Mouse (Mus musculus): ENCODE measurements around the gene Hist2h2be. TPM values are rescaled to one million over a fixed set of nuclear protein-coding genes. Genes with fewer than 3 reads are reported as not detected.

Hist2h2be gene
- total and polyA plus RNA-seq, 3 experiments: 6.9 to 10.1 (median 9.4) TPM

GRCm38 (mm10) chr3:96231758-96232120 is 10.8 kb downstream of the Hist2h2be start:
- DNase-seq: no peak
- Histone ChIP-seq H3K27me3 (ENCODE audit: control insufficient read depth, insufficient read depth, low read length) (no peaks in the 10 kb centered on the region), H3K79me2 (replicated peaks; ENCODE audit: control insufficient read depth, insufficient read depth, low read length) (no peaks in the 10 kb centered on the region), H3K36me3 (ENCODE audit: control insufficient read depth, insufficient read depth, low read length) (no peaks in the 10 kb centered on the region), H3K4me3 (no peak overlapping the region), H3K4me1 (ENCODE audit: control insufficient read depth, insufficient read depth, low read length) (no peaks in the 10 kb centered on the region; the same call in 1 of the 2 replicates), H3K27ac (peak overlapping the region; percentile 47; the same call in 1 of the 2 replicates), H3K9ac (ENCODE audit: low read depth, low read length) (no peak overlapping the region)
- TF ChIP-seq POLR2A (IDR thresholded peaks at IDR 0.05; ENCODE audit: insufficient read depth, low read depth, low read length) (no peak), CTCF (IDR thresholded peaks at IDR 0.05) (no peak), EP300 (IDR thresholded peaks at IDR 0.05; ENCODE audit: insufficient read depth, low read depth, low read length) (no peak)
- 37% methylated on average over 2 of the region's 2 CpGs for WGBS
- intact Hi-C loops (cut with DNase I): loop anchor here (5.0 kb wide), 1 partner anchor 164 kb away; no protein-coding TSS in a partner anchor

DNA sequence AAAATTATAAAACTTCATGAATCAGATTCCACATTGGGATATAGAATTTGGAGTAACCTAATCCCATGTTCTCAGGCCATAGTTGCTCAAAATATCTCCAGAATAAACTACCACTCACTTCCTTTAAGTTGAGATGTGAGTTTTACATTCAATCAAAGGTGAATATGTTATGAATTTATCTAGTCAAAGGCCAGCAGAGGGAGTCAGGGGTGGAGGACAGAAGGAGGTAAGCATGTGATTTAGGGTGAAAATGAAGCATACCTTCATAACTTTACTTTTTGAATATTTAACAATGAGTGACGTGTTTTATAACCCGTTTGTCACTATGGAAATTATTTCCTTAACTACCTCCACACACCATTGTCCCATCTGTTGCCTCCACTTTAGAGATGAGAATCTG is 14.0 kb downstream of the Hist2h2be start:
- intact Hi-C loops (cut with DNase I): loop anchor here (5.0 kb wide), 1 partner anchor 168 kb away; no protein-coding TSS in a partner anchor
- Histone ChIP-seq H3K27me3 (ENCODE audit: control insufficient read depth, insufficient read depth, low read length) (no peaks in the 10 kb centered on the region), H3K27ac (no peak overlapping the region), H3K79me2 (replicated peaks; ENCODE audit: control insufficient read depth, insufficient read depth, low read length) (no peaks in the 10 kb centered on the region), H3K9ac (ENCODE audit: low read depth, low read length) (no peak overlapping the region), H3K36me3 (ENCODE audit: control insufficient read depth, insufficient read depth, low read length) (no peaks in the 10 kb centered on the region), H3K4me3 (no peak overlapping the region), H3K4me1 (ENCODE audit: control insufficient read depth, insufficient read depth, low read length) (no peaks in the 10 kb centered on the region; the same call in 1 of the 2 replicates)
- WGBS: 87% methylated on average over 2 of the region's 2 CpGs
- TF ChIP-seq POLR2A (IDR thresholded peaks at IDR 0.05; ENCODE audit: insufficient read depth, low read depth, low read length) (no peak), CTCF (IDR thresholded peaks at IDR 0.05) (no peak), EP300 (IDR thresholded peaks at IDR 0.05; ENCODE audit: insufficient read depth, low read depth, low read length) (no peak)
- DNase-seq: no peak

GRCm38 (mm10) chr3:96235836-96236235 is 14.9 kb downstream of the Hist2h2be start:
- Histone ChIP-seq H3K27ac (no peak overlapping the region), H3K79me2 (replicated peaks; ENCODE audit: control insufficient read depth, insufficient read depth, low read length) (no peaks in the 10 kb centered on the region), H3K4me1 (ENCODE audit: control insufficient read depth, insufficient read depth, low read length) (peaks cover 1% of the 10 kb centered on the region), H3K36me3 (ENCODE audit: control insufficient read depth, insufficient read depth, low read length) (peaks cover 2% of the 10 kb centered on the region; the same call in 1 of the 2 replicates), H3K27me3 (ENCODE audit: control insufficient read depth, insufficient read depth, low read length) (no peaks in the 10 kb centered on the region), H3K4me3 (no peak overlapping the region), H3K9ac (ENCODE audit: low read depth, low read length) (no peak overlapping the region)
- intact Hi-C loops (cut with DNase I): loop anchor here (2.0 kb wide), 1 partner anchor 13 kb away; no protein-coding TSS in a partner anchor
- WGBS: 65% methylated on average over 3 of the region's 3 CpGs
- no peak for TF ChIP-seq CTCF (IDR thresholded peaks at IDR 0.05)
- no peak for TF ChIP-seq POLR2A (IDR thresholded peaks at IDR 0.05; ENCODE audit: insufficient read depth, low read depth, low read length)
- TF ChIP-seq EP300 (IDR thresholded peaks at IDR 0.05; ENCODE audit: insufficient read depth, low read depth, low read length): no peak
- DNase-seq: no peak

DNA sequence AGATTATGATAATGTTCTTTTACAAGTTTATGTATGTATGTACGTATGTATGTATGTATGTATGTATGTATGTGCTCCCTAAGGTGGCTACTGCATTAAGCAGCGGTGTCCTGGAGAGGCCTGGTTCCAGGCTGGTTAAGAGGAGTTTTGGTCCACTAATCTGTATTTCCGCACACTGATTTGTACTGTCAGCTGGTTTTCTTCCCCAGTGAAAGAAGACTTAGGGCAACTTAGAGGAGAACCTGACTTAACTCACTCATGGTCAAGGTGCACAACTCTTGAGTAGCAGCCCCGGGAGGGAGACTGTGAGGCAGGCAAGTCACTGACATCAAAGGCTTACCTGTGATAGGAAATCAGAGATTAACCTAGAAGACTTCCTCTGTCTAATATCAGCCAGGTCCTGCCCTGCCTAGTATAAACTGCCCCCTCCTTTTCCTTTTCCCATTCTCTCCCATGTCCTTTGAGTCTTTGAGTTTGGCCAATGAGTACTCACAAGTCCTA is 16.0 kb downstream of the Hist2h2be start:
- H3K27ac ChIP-seq: no peak overlapping the region

GRCm38 (mm10) chr3:96237335-96237903 is 16.5 kb downstream of the Hist2h2be start:
- H3K36me3 ChIP-seq (ENCODE audit: control insufficient read depth, insufficient read depth, low read length): peaks cover 2% of the 10 kb centered on the region; the same call in 1 of the 2 replicates
- TF ChIP-seq POLR2A (IDR thresholded peaks at IDR 0.05; ENCODE audit: insufficient read depth, low read depth, low read length) (no peak), CTCF (IDR thresholded peaks at IDR 0.05) (no peak), EP300 (IDR thresholded peaks at IDR 0.05; ENCODE audit: insufficient read depth, low read depth, low read length) (no peak)
- H3K4me3 ChIP-seq: no peak overlapping the region
- H3K79me2 ChIP-seq (replicated peaks; ENCODE audit: control insufficient read depth, insufficient read depth, low read length): no peaks in the 10 kb centered on the region
- WGBS: 62% methylated on average over 7 of the region's 7 CpGs
- DNase-seq: no peak
- H3K4me1 ChIP-seq (ENCODE audit: control insufficient read depth, insufficient read depth, low read length): peaks cover 3% of the 10 kb centered on the region
- no peak overlapping the region for H3K9ac ChIP-seq (ENCODE audit: low read depth, low read length)
- H3K27ac ChIP-seq: no peak overlapping the region
- no peaks in the 10 kb centered on the region for H3K27me3 ChIP-seq (ENCODE audit: control insufficient read depth, insufficient read depth, low read length)
- intact Hi-C loops (cut with DNase I): loop anchor here (2.0 kb wide), 1 partner anchor 15 kb away; no protein-coding TSS in a partner anchor

More for the DNA sequence above, 16.0 kb downstream of the Hist2h2be start:
- peaks cover 1% of the 10 kb centered on the region for H3K4me1 ChIP-seq (ENCODE audit: control insufficient read depth, insufficient read depth, low read length)
- no peaks in the 10 kb centered on the region for H3K27me3 ChIP-seq (ENCODE audit: control insufficient read depth, insufficient read depth, low read length)
- 82% methylated on average over 4 of the region's 4 CpGs for WGBS
- no peak overlapping the region for H3K9ac ChIP-seq (ENCODE audit: low read depth, low read length)
- H3K79me2 ChIP-seq (replicated peaks; ENCODE audit: control insufficient read depth, insufficient read depth, low read length): no peaks in the 10 kb centered on the region
- intact Hi-C loops (cut with DNase I): loop anchor here (2.0 kb wide), 1 partner anchor 14 kb away; no protein-coding TSS in a partner anchor
- H3K4me3 ChIP-seq: no peak overlapping the region
- TF ChIP-seq CTCF (IDR thresholded peaks at IDR 0.05) (no peak), POLR2A (IDR thresholded peaks at IDR 0.05; ENCODE audit: insufficient read depth, low read depth, low read length) (no peak), EP300 (IDR thresholded peaks at IDR 0.05; ENCODE audit: insufficient read depth, low read depth, low read length) (no peak)
- peaks cover 2% of the 10 kb centered on the region; the same call in 1 of the 2 replicates for H3K36me3 ChIP-seq (ENCODE audit: control insufficient read depth, insufficient read depth, low read length)
- no peak for DNase-seq
